Mouse (Mus musculus): ENCODE measurements around the gene Gm20696.

Gm20696 gene

GRCm38 (mm10) chr6:99260941-99261736, 405.5 kb downstream of the Gm20696 start:
- DNase-seq (ENCODE audit: low spot score): no peak

DNA sequence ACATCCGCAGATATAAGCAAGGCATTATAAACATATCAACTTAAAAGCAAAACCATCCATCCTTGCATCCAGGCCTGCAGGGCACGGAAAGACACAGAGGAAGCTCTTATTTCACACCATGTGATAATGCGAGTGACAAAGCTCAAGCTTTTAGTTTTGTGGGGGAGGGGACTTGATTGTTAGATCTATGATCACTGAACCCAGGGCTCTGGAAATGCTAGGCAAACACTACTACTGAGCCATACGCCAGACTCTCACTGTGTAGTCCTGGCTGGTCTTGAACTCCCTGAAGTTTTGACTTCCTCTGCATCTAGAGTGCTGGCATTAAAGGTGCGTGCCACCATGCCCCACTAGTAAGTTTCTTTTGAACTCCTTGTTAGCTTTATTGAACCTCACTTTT, 408.3 kb downstream of the Gm20696 start:
- no peak for DNase-seq (ENCODE audit: low spot score)

DNA sequence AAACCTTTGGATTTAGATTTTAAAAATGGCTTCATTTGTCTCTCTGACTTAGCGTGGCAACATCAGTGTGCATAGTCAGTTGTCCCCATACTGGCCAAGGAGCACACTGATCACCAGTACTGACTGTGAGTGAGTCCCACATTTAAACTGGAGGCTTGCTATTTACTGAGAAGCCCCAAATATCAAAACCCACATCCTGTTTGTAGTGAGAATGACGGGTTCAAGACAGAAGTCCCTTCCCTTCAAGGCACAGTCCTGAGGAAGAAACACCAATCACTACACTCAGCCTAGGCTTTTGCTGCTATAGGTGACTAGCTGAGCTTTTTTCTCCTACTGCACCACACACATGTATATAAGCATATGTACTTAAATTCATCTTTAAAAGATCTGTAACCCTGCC, 408.9 kb downstream of the Gm20696 start:
- DNase-seq (ENCODE audit: low spot score): no peak

DNA sequence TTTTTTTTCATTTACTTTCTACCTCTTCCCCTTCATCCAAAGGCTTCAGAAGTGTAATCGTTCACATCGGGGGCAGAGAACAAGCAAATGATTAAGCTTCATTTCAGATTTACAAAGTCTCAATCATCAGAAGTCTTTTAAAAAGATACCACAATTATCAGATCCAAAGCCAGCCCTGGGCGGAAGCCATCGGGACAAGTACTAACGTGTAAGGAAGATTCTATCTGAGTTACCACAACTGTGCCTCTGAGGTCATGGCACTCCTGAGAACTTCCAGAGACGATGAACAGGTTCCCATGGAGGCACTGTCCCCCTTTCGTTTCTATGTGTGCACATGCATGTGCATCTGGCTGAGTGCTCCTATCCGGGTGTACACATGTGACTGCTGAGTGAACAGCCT, 413.3 kb downstream of the Gm20696 start:
- DNase-seq (ENCODE audit: low spot score): no peak

DNA sequence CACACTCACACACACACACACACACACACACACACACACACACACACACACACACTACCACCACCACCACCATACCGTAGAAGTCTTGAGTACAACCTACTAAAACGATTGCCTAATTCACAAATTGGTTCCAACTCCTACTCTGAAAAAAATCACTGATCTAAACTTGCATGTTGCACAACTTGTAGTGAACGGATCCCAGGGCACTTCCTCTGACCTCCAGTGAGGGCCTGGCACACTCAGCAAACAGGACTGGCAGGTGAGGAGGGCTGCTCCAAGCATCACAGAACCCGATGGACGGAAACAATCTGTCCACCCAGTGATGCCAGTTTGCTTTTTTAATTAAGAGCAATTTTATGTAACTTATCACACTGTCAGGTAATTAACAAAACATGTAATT, 413.8 kb downstream of the Gm20696 start:
- no peak for DNase-seq (ENCODE audit: low spot score)

DNA sequence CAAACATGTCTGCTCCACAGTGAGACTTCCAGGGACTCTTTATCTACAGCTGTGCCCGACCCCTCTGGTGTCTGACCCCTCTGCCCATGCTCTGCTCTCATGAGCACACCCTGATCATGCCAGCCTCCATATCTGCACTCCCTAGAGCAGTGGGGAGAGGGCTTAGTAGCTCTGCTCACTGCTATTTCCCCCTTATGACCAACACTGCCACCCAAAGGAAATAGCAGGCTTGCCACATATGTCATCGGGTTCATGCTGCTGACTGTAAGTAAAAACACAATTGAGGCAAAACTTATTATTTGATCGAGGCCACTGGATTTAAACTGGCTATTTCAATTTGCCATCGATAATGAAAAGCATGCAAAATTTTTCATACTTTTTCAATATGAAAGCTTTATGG, 414.7 kb downstream of the Gm20696 start:
- no peak for DNase-seq (ENCODE audit: low spot score)

GRCm38 (mm10) chr6:99251222-99251621, 415.4 kb downstream of the Gm20696 start:
- DNase-seq (ENCODE audit: low spot score): no peak

- DNase-seq (ENCODE audit: low spot score): no peak
Measured at GRCm38 (mm10) chr6:99249496-99250030, 417.0 kb downstream of the Gm20696 start.

- DNase-seq (ENCODE audit: low spot score): no peak
Measured at GRCm38 (mm10) chr6:99248396-99248795, 418.2 kb downstream of the Gm20696 start.

DNA sequence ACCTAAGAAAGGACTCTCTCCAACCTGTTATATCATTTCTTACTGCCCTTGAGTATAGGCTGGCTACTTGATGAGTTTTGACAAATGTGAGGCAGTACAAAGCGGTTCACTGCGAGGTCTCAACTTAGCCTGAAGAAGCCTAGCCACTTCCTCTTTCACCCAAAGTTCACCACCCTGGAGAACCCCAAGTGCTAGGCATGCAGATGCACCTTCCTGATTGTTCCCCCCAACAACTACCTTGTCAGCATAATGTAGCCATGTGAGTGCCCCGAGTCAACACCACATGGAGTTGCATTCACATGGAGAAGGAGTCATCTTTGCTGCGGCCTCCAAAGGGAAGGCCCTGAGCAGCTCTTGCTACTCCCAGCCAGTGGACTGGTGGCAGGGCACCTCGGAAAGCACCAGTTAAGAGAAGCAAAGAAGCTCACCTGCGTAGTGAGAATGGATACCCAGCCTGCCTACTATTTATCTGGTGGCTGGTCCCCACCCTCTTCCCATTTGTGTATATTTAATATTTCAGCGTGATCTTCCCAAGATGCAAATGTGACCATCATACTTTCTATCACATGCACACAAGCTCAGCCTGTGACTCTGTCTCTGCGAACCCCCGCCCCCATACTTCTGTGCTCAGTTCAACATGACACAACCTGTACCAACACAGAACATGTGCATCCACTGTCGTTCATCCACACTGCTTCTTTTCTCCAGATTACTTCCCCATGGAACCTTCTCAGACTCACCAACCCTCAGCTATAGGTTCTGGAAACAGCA, 424.8 kb downstream of the Gm20696 start:
- DNase-seq (ENCODE audit: low spot score): no peak

DNA sequence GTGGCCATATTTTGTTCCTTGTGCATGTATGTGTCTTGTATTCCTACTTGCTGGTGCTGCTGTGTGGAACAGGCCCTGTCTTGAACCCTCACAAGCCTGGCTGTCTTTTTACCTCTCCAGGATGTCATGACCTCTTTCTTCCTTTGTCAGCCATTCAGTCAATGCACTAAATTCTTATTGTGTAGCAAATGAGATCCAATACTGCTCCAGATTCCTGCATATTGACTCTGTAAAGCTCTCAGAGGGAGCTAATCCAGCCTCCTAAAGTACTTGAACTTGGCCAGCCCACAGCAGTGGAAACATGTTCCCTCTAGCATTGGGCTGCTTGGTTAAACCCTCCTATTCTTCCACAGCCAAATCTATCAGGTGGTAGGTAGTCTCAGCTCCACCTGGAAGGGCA, 425.8 kb downstream of the Gm20696 start:
- no peak for DNase-seq (ENCODE audit: low spot score)

GRCm38 (mm10) chr6:99235588-99235987, 431.0 kb downstream of the Gm20696 start:
- no peak for DNase-seq (ENCODE audit: low spot score)

- no peak for DNase-seq (ENCODE audit: low spot score)
Measured at GRCm38 (mm10) chr6:99233411-99233810, 433.2 kb downstream of the Gm20696 start.

DNA sequence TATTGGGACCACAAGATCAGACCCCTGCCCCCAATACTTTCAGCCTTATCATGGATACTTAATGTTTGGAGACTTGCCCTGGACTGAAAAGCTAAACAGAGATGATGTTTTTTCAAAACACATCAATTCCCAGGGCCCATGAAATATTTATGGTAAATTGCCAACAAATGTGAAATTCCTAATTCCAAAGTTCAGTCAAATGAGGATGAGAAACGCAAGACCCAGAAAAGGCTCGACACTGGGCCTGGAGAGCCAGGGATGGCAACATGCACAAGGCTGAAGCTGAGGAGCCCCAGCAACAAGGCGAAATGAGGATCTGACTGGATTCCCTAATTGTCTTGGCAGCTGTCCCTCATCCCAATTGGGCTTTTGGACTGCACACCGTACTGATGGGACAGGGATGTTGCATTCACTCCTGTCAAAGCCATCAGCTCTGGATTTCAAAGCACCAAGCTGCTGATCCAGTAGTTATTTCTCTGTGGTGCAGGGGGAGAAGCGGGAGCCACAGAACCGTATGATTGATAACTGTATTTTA, 438.2 kb downstream of the Gm20696 start:
- DNase-seq (ENCODE audit: low spot score): no peak

DNA sequence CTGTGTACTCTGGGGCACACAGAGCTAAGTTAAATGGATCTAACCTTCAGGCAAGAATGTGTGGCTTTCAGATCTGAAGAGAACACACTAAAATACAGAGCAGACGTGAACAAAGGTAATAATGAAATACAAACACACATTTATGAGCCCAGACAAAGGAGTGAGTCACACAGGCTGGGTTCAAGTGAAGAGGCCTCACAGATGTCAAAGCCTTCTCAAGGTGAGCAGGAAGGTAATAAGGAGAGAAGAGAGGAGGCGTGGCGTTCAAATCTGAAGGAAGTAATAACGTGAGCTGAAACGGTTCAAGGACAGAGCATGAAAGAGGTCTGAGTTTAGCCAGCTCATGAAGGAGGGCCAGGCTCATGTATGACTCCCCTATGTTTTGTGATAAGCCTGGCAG, 445.4 kb downstream of the Gm20696 start:
- no peak for DNase-seq (ENCODE audit: low spot score)

GRCm38 (mm10) chr6:99220472-99220871, 446.1 kb downstream of the Gm20696 start:
- DNase-seq (ENCODE audit: low spot score): no peak

GRCm38 (mm10) chr6:99217846-99218245, 448.8 kb downstream of the Gm20696 start:
- no peak for DNase-seq (ENCODE audit: low spot score)

DNA sequence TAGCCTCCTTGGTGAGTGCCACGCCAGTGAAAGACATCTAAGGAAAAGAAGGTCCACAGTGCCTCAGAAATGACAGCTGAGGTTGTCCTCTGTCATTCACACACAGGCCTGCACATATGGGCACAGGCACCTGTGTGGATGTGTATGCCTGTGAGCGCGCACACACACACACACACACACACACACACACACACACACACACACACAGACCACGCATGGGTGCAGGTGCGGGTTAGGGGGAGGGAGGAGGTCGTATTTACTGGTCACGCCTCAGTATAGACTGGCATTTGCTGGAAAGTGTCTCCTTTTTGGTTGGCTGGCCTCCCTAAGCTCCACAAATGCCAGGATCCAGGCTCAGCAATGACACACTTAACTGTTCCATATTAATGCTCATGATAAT, 449.4 kb downstream of the Gm20696 start:
- DNase-seq (ENCODE audit: low spot score): no peak

- DNase-seq (ENCODE audit: low spot score): no peak
Measured at GRCm38 (mm10) chr6:99212461-99212860, 454.1 kb downstream of the Gm20696 start.

GRCm38 (mm10) chr6:99211663-99212333, 454.8 kb downstream of the Gm20696 start:
- no peak for DNase-seq (ENCODE audit: low spot score)

- no peak for DNase-seq (ENCODE audit: low spot score)
Measured at GRCm38 (mm10) chr6:99210161-99210560, 456.4 kb downstream of the Gm20696 start.

All from testis, postnatal 10 days (tissue).